Mouse (Mus musculus) frontal cortex, postnatal 10 days (tissue): ENCODE results near the gene Ppp2r3a.

Experiments used
- DNase-seq, 2 experiments: peaks; one replicate each; pipeline ENCODE4 v3.0.0; 2022; ENCODE audit warnings: low spot score in 2 of 2, mixed read lengths in 1 of 2

The Ppp2r3a gene

DNA sequence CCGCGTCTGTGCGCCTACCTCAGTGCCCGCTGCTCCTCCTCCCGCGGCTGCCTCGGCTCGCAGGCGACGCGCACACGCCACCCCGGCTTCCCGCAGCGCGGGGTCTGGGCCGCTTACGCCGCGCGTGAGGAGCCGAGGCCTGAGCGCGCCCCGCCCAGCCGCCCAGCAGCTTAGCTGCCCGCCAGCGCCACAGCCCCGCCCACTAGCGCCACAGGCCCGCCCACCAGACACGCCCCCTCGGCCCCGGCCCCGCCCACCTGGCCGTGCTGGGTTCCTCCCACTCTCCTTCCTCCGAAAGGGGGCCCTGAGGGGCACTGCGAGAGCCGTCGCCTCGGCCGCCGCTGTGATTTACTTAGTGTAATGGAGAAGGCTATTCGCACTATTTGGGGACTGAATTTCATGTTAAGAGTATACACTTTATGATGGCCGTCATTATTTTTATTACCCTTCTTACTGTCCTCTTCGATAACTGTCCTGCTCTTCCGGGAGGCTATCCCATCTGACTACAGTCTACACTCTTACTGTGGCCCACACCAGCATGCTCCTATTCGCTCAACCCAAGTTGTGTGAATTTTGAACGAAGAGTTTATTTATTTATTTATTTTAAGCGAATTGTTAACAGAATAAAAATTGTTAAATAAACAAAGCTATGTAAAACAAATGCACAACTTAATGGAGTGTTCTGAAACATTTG lies at the start of gene Ppp2r3a:
Ppp2r3a (minus strand) TSS at position 152 of the 694 bp plus-strand sequence.
- peak; percentile 91 to 98 for DNase-seq

DNA sequence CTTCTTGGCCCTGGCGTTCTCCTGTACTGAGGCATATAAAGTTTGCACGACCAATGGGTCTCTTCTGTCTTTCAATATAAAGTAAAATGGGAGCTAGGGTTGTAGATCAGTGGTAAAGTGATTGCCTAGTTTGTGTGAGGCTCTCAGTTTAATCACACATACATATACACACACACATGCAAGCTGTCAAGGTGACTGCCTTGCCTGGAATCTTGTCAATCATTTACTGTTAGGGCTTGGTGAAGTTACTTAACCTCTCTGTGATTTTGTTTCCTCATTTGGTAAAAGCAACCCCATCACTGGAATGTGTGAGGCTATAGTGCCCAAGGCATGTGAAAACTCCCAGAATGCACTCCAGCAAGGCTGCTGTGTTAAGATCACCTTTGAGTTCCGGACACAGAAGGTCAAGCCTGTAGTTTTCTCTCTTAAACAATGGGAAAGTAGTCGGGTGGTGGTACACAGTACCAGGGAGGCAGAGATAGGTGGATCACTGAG lies 48.9 kb upstream of the Ppp2r3a start:
- DNase-seq: no peak

DNA sequence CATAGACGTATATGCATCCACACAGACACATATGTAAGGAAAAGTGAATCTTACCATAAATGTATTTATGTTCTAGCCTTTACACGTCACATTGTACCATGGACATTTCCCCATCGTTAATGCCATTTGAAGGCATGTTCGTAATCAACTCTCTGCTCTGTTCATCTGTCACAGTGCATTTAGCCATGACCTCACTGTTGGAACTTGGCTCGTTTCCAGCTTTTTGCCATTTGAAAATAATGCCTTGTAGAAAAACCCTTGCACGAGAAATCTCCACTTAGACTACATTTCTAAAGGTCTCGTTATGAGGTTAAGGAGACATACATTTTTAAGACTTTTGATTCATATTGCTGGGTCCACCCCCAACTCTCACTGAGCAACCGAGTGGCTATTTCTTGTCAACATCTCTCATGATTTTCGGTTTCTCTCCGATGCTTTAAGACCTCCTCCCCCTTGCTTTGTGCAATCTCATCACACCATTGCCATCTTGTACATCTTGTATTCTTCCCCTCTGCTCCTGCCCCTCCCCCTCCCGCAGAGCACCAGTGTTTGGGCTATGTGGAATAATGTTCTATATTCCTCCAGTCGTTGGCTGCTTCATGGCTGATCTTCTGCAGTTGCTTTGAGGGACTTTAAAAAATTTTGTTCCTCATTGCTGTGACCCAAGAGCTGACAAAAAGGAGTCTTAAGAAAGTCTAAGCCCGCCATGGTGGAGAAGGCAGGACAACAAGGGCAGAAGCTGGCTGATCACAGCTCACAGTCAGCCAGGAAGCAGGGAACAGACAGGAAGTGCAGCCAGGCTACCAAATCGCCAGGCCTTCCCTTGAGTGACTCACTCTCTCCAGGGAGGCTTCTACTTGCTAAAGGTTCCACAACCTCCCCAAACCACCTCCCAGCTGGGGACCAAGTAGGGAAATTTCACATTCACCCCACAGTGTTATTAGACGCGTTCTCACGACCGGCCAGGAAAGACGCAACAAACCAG lies 40.4 kb upstream of the Ppp2r3a start:
- DNase-seq: no peak

DNA sequence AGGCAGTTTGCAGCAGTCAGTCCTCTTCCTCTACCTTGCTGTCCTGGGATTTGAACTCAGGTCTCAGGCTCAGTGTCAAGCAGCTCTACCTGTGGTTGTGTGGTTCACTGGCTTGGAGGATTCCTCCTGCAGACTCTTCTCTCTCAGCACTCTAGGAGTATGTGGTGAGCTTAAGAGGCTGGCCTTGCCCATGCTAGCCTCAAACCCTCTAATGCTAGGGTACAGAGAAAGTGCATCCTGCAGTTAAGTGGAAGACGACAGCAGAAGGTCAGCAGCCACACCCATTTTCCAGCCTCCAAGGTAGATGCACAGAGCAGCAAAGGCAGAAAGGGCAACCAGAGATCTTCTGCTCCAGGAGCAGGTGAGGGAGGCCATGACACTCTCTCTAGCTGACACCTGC lies 39.3 kb upstream of the Ppp2r3a start:
- DNase-seq: no peak

DNA sequence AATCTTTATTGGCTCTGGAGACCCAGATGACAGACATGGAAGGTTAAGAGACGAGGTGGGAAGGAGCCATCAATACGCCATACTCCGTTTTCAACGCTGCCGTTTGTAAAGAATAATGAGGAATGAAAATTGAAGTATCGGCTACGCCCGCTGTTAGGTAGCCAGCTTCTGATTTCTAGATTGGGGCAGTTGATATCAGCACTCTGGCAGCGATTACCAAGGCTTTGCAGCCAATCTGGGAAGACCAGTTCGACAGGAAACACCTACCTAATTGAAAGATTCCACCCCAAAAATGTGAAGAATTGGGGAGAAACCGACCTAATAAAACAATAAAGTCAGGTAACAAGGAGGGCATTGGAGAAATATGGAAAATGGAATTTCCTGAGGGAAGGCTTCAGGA lies 38.2 kb upstream of the Ppp2r3a start:
- no peak for DNase-seq

DNA sequence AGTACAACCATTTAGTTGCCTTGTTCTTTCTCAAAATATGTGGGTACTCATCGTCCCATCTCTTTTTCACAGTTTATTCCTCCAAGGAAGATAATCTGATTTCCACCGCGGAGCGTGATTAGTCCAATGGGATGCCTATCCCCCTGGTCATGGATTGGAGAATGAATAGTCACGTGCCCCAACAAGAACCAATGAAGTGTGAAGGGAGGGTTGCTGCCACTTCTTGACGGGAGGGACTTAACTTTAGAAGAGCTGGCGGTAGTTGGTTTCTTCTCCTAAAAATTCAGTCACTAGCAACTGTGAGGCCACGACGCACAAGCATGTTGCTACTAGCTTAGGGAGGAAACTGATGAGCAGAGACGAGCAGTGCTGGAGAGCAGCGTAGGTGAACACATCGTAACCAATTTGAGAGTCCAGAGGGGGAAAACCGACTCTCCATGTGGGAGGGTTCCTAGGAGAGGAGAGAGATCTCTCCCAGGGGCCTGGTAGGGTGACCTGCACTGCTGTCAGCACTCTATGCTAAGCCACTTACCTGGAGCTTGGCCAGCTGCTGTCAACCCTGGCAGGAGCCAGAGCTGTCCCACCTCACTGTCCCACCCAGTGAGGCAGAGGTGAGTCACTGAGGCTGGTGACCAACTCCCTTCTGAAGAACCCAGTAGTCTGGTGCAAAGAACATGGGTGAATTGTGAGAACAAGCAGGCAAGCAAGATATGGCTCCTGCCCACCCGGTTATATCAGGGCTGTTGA lies 37.5 kb upstream of the Ppp2r3a start:
- DNase-seq: no peak

DNA sequence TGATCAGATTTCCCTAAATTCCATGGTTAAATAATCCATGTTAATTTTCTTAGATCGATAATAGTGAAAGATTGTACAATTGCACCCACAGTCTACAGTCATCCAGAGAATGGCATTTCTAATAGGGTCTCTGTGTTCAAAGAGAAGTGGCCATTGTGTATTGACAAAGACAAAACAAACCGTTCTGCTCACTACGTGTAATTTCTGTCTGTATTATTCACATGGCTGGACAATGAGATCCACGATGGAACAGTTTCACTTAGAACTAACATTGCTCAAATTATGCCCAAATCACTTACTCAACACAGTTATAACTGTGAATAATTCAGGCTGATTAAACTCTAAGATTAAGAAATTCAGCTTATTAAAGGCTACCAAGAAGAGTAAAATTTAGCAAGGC lies 35.2 kb upstream of the Ppp2r3a start:
- no peak for DNase-seq

DNA sequence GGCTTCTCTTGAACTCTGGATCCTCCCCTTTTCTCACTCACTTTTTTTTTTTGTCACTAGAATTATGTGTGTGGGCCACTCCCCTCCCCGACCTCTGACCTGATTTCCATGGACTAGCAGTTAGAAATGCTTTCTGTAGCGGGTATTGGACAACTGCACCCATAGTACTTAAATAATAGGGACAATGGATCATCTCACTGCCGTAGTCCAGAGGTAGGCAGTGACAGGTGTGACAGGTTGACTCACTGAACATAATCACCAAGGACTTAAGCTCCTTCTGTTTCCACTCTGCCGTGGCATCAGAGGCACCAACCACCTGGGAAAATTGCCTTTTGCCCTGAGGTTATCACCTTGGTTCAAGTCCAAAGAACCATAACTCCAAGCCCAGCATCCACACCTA lies 32.5 kb upstream of the Ppp2r3a start:
- no peak for DNase-seq

DNA sequence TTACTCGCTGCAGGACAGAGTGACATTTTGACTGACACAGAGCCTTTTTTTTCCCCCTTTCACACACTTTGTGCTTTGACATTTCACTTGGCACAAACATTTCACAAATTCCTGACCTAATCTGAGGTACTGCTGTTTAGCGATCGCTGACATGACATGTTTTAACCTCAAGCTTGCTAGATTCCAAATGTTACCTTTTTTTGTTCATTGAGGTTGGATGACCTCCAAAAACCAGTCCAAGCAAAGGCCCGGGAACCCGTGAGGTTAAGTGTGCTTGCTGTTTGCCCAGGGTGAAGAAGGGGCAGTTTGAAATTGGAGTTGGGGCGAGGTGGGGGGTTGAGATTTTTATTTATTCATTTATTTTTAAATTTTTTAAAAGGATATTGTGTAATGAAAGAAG lies 31.1 kb upstream of the Ppp2r3a start:
- DNase-seq: no peak

DNA sequence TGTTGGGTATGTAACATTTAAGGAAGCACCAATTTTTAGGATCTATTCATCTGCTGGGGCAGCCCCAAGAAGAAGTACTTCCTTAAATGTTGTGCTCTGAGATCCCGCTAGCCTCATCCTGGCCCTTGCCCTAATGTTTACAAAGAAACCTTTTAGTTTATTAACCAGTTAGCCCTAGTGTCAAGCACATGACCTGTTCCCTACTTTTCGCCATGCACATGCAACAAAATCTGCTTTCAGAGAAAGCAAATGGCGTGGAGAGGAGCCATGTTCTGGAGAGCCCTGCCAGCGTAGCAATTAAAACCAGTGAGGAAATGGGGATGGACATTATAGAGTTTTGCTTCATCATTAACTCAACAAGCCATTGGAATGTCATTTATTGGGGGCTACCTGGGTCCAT lies 30.3 kb upstream of the Ppp2r3a start:
- no peak for DNase-seq

DNA sequence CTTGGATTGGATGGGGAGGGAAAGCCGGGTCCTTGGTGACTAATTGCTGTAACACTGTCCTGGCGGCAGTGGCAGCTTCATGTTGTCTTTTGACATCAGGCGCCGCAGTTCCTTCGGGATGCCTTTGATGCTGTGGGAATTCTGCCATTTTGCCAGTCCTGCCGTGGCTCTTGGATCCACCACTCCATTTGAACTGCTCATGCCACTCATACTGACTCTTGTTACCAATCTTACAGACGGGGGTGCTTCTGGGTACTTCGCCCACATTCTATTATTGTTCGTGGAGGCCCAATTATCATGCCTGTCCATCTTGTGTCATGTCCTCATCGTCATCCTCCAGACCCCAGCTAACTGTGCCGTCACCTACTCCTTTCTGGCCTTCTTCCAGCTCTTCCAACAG lies 29.7 kb upstream of the Ppp2r3a start:
- no peak for DNase-seq

DNA sequence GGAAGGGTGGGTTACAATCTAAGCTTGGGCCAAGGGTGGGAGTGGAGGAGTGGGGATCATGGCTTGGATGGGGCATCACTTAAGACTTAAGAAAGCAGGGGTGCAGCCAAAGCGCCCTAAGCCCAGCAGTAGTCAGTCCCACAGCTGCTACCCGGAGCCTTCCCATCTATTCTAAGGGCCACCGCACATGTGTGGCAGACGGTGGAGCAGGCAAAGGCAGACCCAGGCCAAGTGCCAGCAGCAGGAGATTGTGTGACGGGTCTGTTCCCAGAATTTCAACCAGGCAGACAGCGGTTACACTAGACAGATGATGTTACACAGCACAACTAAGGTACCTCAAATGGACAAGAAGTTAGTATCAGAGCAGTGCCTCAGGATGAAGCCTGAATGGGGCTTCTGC lies 29.3 kb upstream of the Ppp2r3a start:
- DNase-seq: no peak

DNA sequence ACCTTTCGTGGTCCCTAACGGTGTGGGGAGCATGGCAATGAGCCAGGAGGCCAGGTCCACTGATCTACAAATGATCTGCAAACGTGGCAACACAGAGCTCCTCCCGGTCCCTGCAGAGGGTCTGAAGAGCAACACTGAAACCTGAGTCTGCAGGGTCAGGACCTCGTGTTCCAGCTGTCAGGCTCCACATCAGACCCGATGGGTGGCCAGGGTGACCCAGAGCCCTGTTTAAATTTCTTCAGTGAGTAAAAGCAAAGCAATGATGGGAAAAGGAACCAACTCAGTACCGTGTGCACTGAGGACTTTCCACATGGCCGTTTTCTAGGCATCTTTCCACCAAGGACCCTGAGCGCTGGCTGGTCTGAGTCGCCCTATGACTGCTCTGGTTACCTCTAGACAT lies 28.6 kb upstream of the Ppp2r3a start:
- no peak for DNase-seq

DNA sequence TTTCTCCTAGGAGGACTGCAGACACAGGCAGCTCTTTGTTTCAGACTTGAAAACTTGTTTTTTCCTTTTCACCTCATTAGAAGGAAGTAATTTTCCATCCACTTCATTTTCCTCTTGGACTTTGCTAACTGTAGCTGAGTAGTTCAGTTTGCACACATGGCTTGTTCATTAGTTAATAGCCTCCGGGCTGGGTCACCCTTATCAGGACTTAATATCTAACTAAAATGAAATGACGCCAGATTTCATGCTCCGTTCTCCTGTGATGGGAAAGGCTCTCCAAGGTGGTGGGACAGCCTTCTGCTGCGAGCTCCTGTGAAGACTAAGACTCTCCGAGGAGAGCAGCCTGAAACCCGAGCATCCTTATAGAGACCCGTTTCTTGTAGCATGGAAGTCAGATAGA lies 21.1 kb upstream of the Ppp2r3a start:
- DNase-seq: no peak

DNA sequence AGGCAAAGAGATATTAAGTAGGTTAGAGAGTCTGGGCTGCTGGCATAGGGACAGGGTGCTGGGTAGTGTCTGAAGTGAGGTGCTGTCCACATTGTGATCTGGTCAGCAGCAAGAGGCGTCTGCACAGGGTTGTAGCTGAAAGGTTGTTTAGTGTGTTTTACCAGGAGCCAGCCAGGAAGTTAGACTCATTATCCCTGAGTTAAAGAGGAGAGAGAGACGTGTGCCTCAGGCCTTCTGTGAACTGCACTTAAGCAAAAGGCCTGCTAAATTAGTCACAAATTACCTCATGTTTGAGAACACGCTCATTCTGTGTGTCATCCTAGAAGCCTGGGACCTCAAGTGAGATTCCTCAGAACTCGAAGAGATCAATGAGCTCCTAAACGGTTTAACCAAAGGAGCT lies 18.4 kb upstream of the Ppp2r3a start:
- no peak for DNase-seq

DNA sequence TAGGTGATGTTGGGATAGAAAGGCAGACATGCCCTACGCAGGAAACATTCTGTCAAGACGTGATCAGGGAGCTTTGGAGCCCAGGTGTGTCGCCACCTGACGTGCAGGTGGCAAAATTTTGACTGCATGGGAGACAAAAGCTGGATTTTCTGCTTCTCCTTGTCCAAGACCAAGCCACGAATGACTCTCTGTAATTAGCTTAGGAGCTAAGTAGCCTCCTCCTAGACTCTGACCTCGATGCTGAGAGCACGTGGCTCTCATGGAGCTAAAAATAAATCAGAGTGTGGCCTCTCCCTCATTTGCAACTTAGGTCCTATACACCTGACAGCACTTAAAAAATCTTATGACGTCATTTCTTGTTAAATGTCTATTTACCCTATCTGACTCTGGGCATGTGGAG lies 14.4 kb upstream of the Ppp2r3a start:
- no peak for DNase-seq

DNA sequence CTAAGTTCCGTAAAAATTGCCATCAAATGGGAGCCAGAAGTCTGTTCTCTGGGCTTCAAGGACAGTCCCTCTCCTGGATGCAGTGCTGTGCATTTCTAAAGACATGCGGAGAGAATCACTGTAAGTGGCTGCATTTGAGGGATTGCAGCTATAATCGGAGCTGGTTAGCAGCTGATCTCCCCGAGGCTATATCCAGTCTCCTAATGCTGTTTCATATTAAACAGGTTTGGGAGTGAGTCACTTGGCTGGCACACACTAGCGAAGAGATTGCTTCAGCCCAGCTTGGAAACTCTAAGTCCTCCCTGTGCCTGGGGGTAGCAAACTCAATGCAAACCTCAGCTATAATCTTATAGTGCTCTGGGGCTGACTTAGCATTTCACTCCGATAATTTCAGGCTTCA lies 14.0 kb upstream of the Ppp2r3a start:
- DNase-seq: no peak

DNA sequence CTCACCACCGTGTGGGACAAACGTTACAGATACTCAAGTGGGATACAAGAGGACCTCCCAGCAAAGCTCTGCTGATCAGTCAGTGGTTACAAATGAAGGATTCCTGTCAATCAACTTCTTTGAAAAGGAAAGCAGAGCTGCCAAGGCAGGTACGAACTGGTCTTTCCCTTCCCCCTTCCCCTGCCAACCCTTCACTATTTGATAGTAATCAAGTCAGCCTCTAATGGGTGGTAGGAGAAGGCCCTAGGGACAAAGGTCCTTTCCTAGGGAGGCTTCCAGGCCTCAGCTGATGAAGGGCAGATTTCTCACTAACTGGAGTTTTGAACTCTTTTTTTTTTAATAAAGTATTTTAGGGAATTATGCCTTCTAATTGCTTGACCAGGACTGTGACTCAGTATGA lies 11.2 kb upstream of the Ppp2r3a start:
- DNase-seq: no peak

DNA sequence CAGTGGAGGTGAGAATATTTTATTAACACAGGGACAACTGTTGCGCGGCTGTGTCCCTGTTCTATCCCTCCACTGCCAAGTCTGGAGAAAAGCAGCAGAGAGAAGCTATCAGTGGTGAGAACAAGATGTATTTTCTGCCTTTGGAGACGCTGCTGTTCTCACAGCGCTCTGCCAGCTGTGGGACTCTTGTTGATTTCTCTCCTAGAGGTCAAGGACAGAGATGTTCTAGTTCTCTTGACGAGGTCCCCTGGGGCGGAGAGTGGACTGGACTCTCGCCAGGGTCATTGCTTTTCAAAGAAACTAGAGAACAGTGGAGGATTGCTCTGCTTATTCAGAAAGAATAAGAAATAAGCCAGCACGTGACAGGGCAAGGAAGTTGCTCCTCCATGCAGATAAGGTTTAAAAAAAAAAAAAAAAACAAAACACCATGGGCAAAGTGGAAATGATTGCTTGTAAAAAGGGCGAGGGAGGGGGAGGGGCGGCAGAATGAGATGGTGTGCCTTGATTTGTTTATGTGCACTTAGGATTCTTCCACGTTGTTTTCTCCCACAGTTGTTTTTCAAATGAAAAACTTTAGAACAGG lies 10.5 kb upstream of the Ppp2r3a start:
- no peak for DNase-seq

DNA sequence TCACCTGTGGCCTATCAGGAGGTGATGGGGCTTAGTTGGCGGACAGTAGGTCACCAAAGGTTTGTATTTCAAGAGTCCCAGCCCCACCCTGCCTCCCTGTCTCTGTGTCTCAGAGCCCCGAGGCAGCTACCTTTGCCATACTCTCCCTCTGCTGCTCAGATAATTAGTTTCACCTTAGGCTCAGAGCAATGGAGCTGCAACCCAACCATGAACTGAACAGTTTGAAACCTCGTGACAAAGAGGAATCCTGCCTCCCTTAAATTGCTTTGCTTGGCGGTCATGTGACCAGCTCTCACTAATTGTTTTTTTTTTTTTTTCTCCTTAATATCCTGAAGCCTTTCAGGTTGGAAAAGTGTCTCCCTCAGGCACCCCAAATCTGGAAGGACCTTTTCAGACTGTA lies 9.8 kb upstream of the Ppp2r3a start:
- DNase-seq: no peak

DNA sequence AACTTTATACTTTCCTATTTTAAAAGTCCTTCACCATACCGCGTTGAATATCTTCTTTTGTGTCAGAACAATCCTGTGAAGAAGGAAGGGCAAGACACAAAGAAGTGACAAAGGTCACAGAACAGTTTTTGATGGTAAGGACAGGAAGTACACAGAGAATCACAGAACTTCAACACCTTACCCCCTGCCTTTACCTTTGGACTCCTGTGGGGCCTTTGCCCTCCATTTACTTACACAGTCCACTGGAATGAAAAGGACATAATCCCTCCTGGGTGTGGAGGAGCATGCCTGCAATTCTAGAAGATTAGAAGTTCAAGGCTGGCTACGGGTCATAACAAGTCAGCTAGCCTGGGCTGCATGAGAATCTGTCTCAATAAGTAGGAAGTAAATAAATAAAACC lies 1.5 kb upstream of the Ppp2r3a start:
- no peak for DNase-seq

DNA sequence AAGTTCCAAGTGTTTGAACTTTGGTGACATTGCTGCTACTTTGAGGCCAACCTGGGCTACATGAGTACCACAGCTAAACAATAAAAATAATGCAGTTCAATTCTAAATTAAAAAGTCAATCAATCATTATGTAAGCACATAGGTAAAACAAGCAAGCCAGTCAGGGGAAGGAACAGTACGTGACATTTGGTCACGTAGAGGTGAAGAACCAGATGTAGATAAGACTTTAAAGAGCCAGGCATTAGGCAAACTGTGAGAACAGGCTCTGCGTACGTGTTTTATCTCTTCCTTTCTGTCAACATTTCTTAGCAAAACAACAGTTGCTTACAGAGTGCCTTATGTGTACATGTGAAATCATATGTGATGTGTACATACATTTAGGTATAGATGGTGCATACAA lies 946 bp upstream of the Ppp2r3a start:
- DNase-seq: no peak
